ENCODE assay signal across 25 mouse cellular contexts in genomic region chr5:66895440-66896120, GRCm38 (mm10).
DNase-seq lines count a peak whose midpoint lies in the region; ATAC-seq and TF ChIP-seq lines count a peak whose summit lies in the region.
"Had no signal": no experiment of that assay in that cellular context is flagged by ENCODE, and none has a peak within 500 bp of the region (broad histone marks: within the 10 kb centered on the region; RNA-seq: fewer than 3 reads in every experiment).

No protein-coding gene starts in this region.

- H3K4me2 ChIP-seq in heart, embryonic 11.5 days = no peak overlapping the region
- no peak overlapping the region for H3K4me2 ChIP-seq in heart, postnatal 0 days (ENCODE audit: low read depth, low read length)
- no peak overlapping the region for H3K4me2 ChIP-seq in midbrain, embryonic 13.5 days (replicated peaks)
- H3K4me2 ChIP-seq: embryonic facial prominence, embryonic 12.5 days; liver, embryonic 15.5 days; lung, embryonic 15.5 days; midbrain, embryonic 11.5 days; neural tube, embryonic 15.5 days had no signal

- no peak for ATAC-seq in heart, embryonic 11.5 days (replicated peaks; ENCODE audit: insufficient number of reproducible peaks, low FRiP score, low TSS enrichment)
- ATAC-seq in heart, postnatal 0 days (ENCODE audit: insufficient read depth, low read depth) = peak; percentile 51; the same call in 1 of the 2 replicates
- no peak for ATAC-seq in midbrain, embryonic 13.5 days
- ATAC-seq: activated CD4-positive, CD25-positive, alpha-beta regulatory T cell, adult 4 months had no signal

- H3K27me3 ChIP-seq in heart, embryonic 11.5 days (ENCODE audit: control insufficient read depth, insufficient read depth, low read length) = no peaks in the 10 kb centered on the region
- H3K27me3 ChIP-seq in heart, postnatal 0 days (ENCODE audit: control insufficient read depth, insufficient read depth, low read length) = no peaks in the 10 kb centered on the region
- no peaks in the 10 kb centered on the region for H3K27me3 ChIP-seq in midbrain, embryonic 13.5 days
- H3K27me3 ChIP-seq: embryonic facial prominence, embryonic 12.5 days; liver, embryonic 15.5 days; lung, embryonic 15.5 days; neural tube, embryonic 15.5 days had no signal

- peak overlapping the region; percentile 74 for H3K27ac ChIP-seq in gastrocnemius, adult 2 months
- peak overlapping the region; percentile 54 for H3K27ac ChIP-seq in heart, embryonic 11.5 days (ENCODE audit: low read depth, low read length)
- peak overlapping the region; percentile 62 for H3K27ac ChIP-seq in heart, postnatal 0 days (ENCODE audit: low read depth)
- no peak overlapping the region for H3K27ac ChIP-seq in midbrain, embryonic 13.5 days
- H3K27ac ChIP-seq: embryonic facial prominence, embryonic 12.5 days; kidney, postnatal 0 days; limb, embryonic 10.5 days; liver, embryonic 15.5 days; lung, embryonic 15.5 days; macrophage; neural tube, embryonic 15.5 days; stomach, postnatal 0 days had no signal

- H3K9me3 ChIP-seq in heart, embryonic 11.5 days (replicated peaks; ENCODE audit: control insufficient read depth, low read length) = no peaks in the 10 kb centered on the region
- no peaks in the 10 kb centered on the region for H3K9me3 ChIP-seq in heart, postnatal 0 days (replicated peaks; ENCODE audit: control insufficient read depth, low read length)
- no peaks in the 10 kb centered on the region for H3K9me3 ChIP-seq in midbrain, embryonic 13.5 days
- H3K9me3 ChIP-seq: embryonic facial prominence, embryonic 12.5 days; limb, embryonic 10.5 days; liver, embryonic 15.5 days; lung, embryonic 15.5 days; neural tube, embryonic 15.5 days had no signal

- no peak overlapping the region for H3K4me3 ChIP-seq in gastrocnemius, adult 2 months
- H3K4me3 ChIP-seq in heart, embryonic 11.5 days (ENCODE audit: low read depth, low read length) = no peak overlapping the region
- H3K4me3 ChIP-seq in heart, postnatal 0 days (ENCODE audit: low read depth, low read length) = no peak overlapping the region
- H3K4me3 ChIP-seq in midbrain, embryonic 13.5 days (replicated peaks) = no peak overlapping the region
- H3K4me3 ChIP-seq: embryonic facial prominence, embryonic 12.5 days; limb, embryonic 10.5 days; liver, embryonic 15.5 days; lung, embryonic 15.5 days; neural tube, embryonic 15.5 days had no signal

- no peaks in the 10 kb centered on the region for H3K36me3 ChIP-seq in heart, embryonic 11.5 days (ENCODE audit: control insufficient read depth, insufficient read depth, low read length)
- H3K36me3 ChIP-seq in heart, postnatal 0 days (replicated peaks; ENCODE audit: control insufficient read depth, insufficient read depth, low read length) = no peaks in the 10 kb centered on the region
- H3K36me3 ChIP-seq in midbrain, embryonic 13.5 days = 0 out of 2 replicates have a peak, but pooled peaks cover under 1% of the 10 kb centered on the region
- H3K36me3 ChIP-seq: embryonic facial prominence, embryonic 12.5 days; liver, embryonic 15.5 days; neural tube, embryonic 15.5 days had no signal

- DNase-seq in gastrocnemius, adult 2 months = no peak
- DNase-seq in gastrocnemius, postnatal 36 days = no peak
- peak; percentile 19 to 27 for DNase-seq in kidney, postnatal 36 days
- no peak for DNase-seq in kidney, postnatal 14 days
- peak; percentile 66 for DNase-seq in heart, postnatal 0 days (ENCODE audit: low spot score)
- DNase-seq in ovary, postnatal 10 days (ENCODE audit: low spot score) = no peak
- DNase-seq: adrenal gland, adult 8-10 months; cerebellum, adult 18-20 months; cerebellum, postnatal 14 days; kidney, adult 11 months; layer of hippocampus, adult 9-11 months; liver; thymus, adult 2 months had no signal

- 55% methylated on average over 9 of the region's 9 CpGs for WGBS in heart, embryonic 11.5 days (ENCODE audit: insufficient replicate concordance)
- WGBS in heart, postnatal 0 days = 53% methylated on average over 9 of the region's 9 CpGs
- 79% methylated on average over 9 of the region's 9 CpGs for WGBS in midbrain, embryonic 13.5 days

- no peak overlapping the region for H3K9ac ChIP-seq in heart, embryonic 11.5 days (ENCODE audit: low read depth, low read length)
- H3K9ac ChIP-seq in heart, postnatal 0 days (replicated peaks; ENCODE audit: low read depth, low read length) = no peak overlapping the region
- no peak overlapping the region for H3K9ac ChIP-seq in midbrain, embryonic 13.5 days (replicated peaks)
- H3K9ac ChIP-seq: embryonic facial prominence, embryonic 12.5 days; liver, embryonic 15.5 days; lung, embryonic 15.5 days; neural tube, embryonic 15.5 days had no signal

- intact Hi-C loops in gastrocnemius, adult 2 months (cut with DNase I) = no loop called here
- intact Hi-C loops in gastrocnemius, postnatal 36 days (cut with DNase I) = no loop called here

- TF ChIP-seq EP300 in heart, postnatal 0 days (IDR thresholded peaks at IDR 0.05; ENCODE audit: low read depth) = no peak

- no peaks in the 10 kb centered on the region for H3K4me1 ChIP-seq in heart, embryonic 11.5 days (ENCODE audit: control insufficient read depth, insufficient read depth, low read length)
- H3K4me1 ChIP-seq in heart, postnatal 0 days (ENCODE audit: control insufficient read depth, insufficient read depth) = 0 out of 2 replicates have a peak, but pooled peaks cover 5% of the 10 kb centered on the region
- no peaks in the 10 kb centered on the region for H3K4me1 ChIP-seq in midbrain, embryonic 13.5 days (replicated peaks)
- H3K4me1 ChIP-seq: embryonic facial prominence, embryonic 12.5 days; liver, embryonic 15.5 days had no signal

- no peak for TF ChIP-seq CTCF in gastrocnemius, adult 2 months (IDR thresholded peaks at IDR 0.05)
- TF ChIP-seq CTCF in heart, postnatal 0 days (IDR thresholded peaks at IDR 0.05; ENCODE audit: low read depth) = no peak

Comparison
In these comparisons a context has a peak if more than half of its experiments do, and no peak if none do; other contexts are left out.
1. DNase-seq: peak in kidney, postnatal 36 days (2 of 2) and heart, postnatal 0 days (single experiment); none in gastrocnemius, adult 2 months (single experiment), gastrocnemius, postnatal 36 days (0 of 2), kidney, postnatal 14 days (single experiment) and ovary, postnatal 10 days (single experiment).